Mouse (Mus musculus) liver, embryonic 14.5 days (tissue): ENCODE measurements at regions not wholly inside any gene's neighbourhood (a gene's known extent, or its start where the extent isn't known, plus 50 kb on each side); places are given as distances from the start of the nearest gene placed in this dataset.

ENCODE experiments used
- ATAC-seq: fragments of 200-750 bp; cut with Nextera tagmentation; 2 replicates; pipeline ENCODE4 v1.8.0; 2017; ENCODE audit warnings: moderate number of reproducible peaks, mild to moderate bottlenecking, moderate library complexity; ENCODE audit not compliant: insufficient read depth
- DNase-seq, 3 experiments: peaks; one replicate each; pipeline ENCODE4 v3.0.0-alpha.2; 2012 to 2013; ENCODE audit warnings: low read depth in 3 of 3, low spot score in 3 of 3
- H3K27ac ChIP-seq: fragments of 300-500 bp; sonication (generic); 2 replicates; pipeline ENCODE4 v1.5.1; 2014; ENCODE audit warnings: moderate library complexity, mild to moderate bottlenecking, control low read depth, inconsistent platforms
- H3K27me3 ChIP-seq: fragments of 300-500 bp; sonication (generic); 2 replicates; pipeline ENCODE4 v1.6.1; 2014; ENCODE audit warnings: mild to moderate bottlenecking, low read length, moderate library complexity; ENCODE audit not compliant: control insufficient read depth, insufficient read depth
- H3K36me3 ChIP-seq: fragments of 300-500 bp; sonication (generic); replicated peaks from 2 replicates; pipeline ENCODE4 v1.6.1; 2014; ENCODE audit warnings: low read depth; ENCODE audit not compliant: control insufficient read depth, insufficient read depth
- H3K4me1 ChIP-seq, 2 experiments: fragments of 200-500 bp in 1 of 2; fragments of 300-500 bp in 1 of 2; sonication (generic) in 1 of 2; replicated peaks; 2 replicates each; pipeline ENCODE4 v1.6.1; 2012 to 2014; ENCODE audit warnings: antibody characterized with exemption in 1 of 2, inconsistent platforms in 1 of 2, low read length in 1 of 2; ENCODE audit not compliant: control insufficient read depth in 2 of 2, insufficient read depth in 2 of 2
- H3K4me2 ChIP-seq: fragments of 300-500 bp; sonication (generic); 2 replicates; pipeline ENCODE4 v1.6.1; 2014; ENCODE audit warnings: low read depth, mild to moderate bottlenecking, control low read depth, moderate library complexity
- H3K4me3 ChIP-seq, 2 experiments: fragments of 200-500 bp in 1 of 2; fragments of 300-500 bp in 1 of 2; sonication (generic) in 1 of 2; 2 replicates each; pipeline ENCODE4 v1.5.1; 2012 to 2014; ENCODE audit warnings: low read depth in 2 of 2, low read length in 2 of 2, mild to moderate bottlenecking in 2 of 2, control low read depth in 1 of 2, inconsistent platforms in 1 of 2, moderate library complexity in 1 of 2; ENCODE audit not compliant: insufficient read depth in 1 of 2
- H3K9ac ChIP-seq: fragments of 300-500 bp; sonication (generic); replicated peaks from 2 replicates; pipeline ENCODE4 v1.6.1; 2014; ENCODE audit warnings: mild to moderate bottlenecking, control low read depth, moderate library complexity
- H3K9me3 ChIP-seq: fragments of 300-500 bp; sonication (generic); 2 replicates; pipeline ENCODE4 v1.6.1; 2016; ENCODE audit warnings: low read length, mixed read lengths; ENCODE audit not compliant: control insufficient read depth
- CTCF ChIP-seq: IDR thresholded peaks from 2 replicates; pipeline ENCODE4 v1.5.1; 2016; ENCODE audit warnings: antibody characterized with exemption, low read depth, control low read depth
- EP300 ChIP-seq: IDR thresholded peaks from 2 replicates; pipeline ENCODE4 v1.6.1; 2016; ENCODE audit warnings: antibody characterized with exemption, low read depth
- WGBS: fragments of 180-500 bp; shearing (Covaris S2); extraction: QIAGEN DNeasy Blood & Tissue Kit; methylation state at CpG from one replicate; pipeline ENCODE4 v1.1.7; 2014; ENCODE audit not compliant: insufficient replicate concordance; 5-methylcytosine and 5-hydroxymethylcytosine counted together

GRCm38 (mm10) chr5:96940170-96941086 is 57.1 kb upstream of the Bmp2k start:
- no peak for TF ChIP-seq CTCF
- TF ChIP-seq EP300: no peak
- H3K4me1 ChIP-seq: peaks cover 39 to 46% of the 10 kb centered on the region in 2 experiments
- no peaks in the 10 kb centered on the region for H3K36me3 ChIP-seq
- H3K9me3 ChIP-seq: no peaks in the 10 kb centered on the region
- H3K9ac ChIP-seq: no peak overlapping the region; the same call in 1 of the 2 replicates
- 67% methylated on average over 12 of the region's 12 CpGs for WGBS
- H3K4me3 ChIP-seq: no peak overlapping the region
- DNase-seq (no peak), ATAC-seq (peak; percentile 16; the same call in 1 of the 2 replicates)
- no peaks in the 10 kb centered on the region for H3K27me3 ChIP-seq
- peak overlapping the region; percentile 69 for H3K27ac ChIP-seq
- no peak overlapping the region for H3K4me2 ChIP-seq

- Histone ChIP-seq H3K4me2 (no peak overlapping the region), H3K36me3 (no peaks in the 10 kb centered on the region), H3K27ac (no peak overlapping the region), H3K9me3 (no peaks in the 10 kb centered on the region), H3K4me1 (peaks cover 39 to 46% of the 10 kb centered on the region in 2 experiments), H3K27me3 (no peaks in the 10 kb centered on the region), H3K4me3 (no peak overlapping the region), H3K9ac (no peak overlapping the region)
- WGBS: 49% methylated on average over 7 of the region's 7 CpGs
- DNase-seq: no peak
- TF ChIP-seq EP300 (no peak), CTCF (no peak)
- no peak for ATAC-seq
These were observed 56.4 kb upstream of the Bmp2k start for GRCm38 (mm10) chr5:96941087-96941468.

GRCm38 (mm10) chr5:96941518-96941917 is 56.0 kb upstream of the Bmp2k start:
- DNase-seq: no peak
- 83% methylated on average over 2 of the region's 2 CpGs for WGBS
- H3K4me3 ChIP-seq: no peak overlapping the region
- H3K4me1 ChIP-seq: peaks cover 39 to 44% of the 10 kb centered on the region in 2 experiments
- H3K9me3 ChIP-seq: no peaks in the 10 kb centered on the region
- ATAC-seq: no peak
- no peak overlapping the region for H3K4me2 ChIP-seq
- no peak overlapping the region for H3K9ac ChIP-seq
- H3K27ac ChIP-seq: no peak overlapping the region
- no peaks in the 10 kb centered on the region for H3K36me3 ChIP-seq
- TF ChIP-seq CTCF: no peak
- TF ChIP-seq EP300: no peak
- H3K27me3 ChIP-seq: no peaks in the 10 kb centered on the region
